Mouse (Mus musculus) kidney, adult 2 months (tissue): ENCODE measurements around the gene Kcnj4.

ENCODE experiments used
- CTCF ChIP-seq: fragments of 200-500 bp; conservative IDR thresholded peaks from 2 replicates; pipeline ENCODE4 v1.5.1; 2011; ENCODE audit warnings: low read depth, mild to moderate bottlenecking, control low read depth, low read length, moderate library complexity, mixed read lengths; ENCODE audit not compliant: insufficient read depth, insufficient read length
- POLR2A ChIP-seq: fragments of 200-500 bp; IDR thresholded peaks from one replicate; pipeline ENCODE4 v1.6.1; 2011; ENCODE audit warnings: low read depth, low read length, control low read depth

GRCm38 (mm10) chr15:79435191-79435671, 69.8 kb downstream of the Kcnj4 start:
- no peak for TF ChIP-seq CTCF
- no peak for TF ChIP-seq POLR2A
